Mouse (Mus musculus) heart, postnatal 0 days (tissue): ENCODE results near the gene Mphosph9.

Source experiments
- CTCF ChIP-seq: IDR thresholded peaks from 2 replicates; pipeline ENCODE4 v1.5.1; 2016; ENCODE audit warnings: antibody characterized with exemption, control low read depth, low read depth
- EP300 ChIP-seq: IDR thresholded peaks from 2 replicates; pipeline ENCODE4 v1.6.1; 2016; ENCODE audit warnings: antibody characterized with exemption, low read depth

- TF ChIP-seq CTCF (no peak), EP300 (no peak)
Observed at GRCm38 (mm10) chr5:124243236-124243901, 84.4 kb downstream of the Mphosph9 start.
